Comparison of ENCODE assay signal across 8 mouse cellular contexts in the genomic region with DNA sequence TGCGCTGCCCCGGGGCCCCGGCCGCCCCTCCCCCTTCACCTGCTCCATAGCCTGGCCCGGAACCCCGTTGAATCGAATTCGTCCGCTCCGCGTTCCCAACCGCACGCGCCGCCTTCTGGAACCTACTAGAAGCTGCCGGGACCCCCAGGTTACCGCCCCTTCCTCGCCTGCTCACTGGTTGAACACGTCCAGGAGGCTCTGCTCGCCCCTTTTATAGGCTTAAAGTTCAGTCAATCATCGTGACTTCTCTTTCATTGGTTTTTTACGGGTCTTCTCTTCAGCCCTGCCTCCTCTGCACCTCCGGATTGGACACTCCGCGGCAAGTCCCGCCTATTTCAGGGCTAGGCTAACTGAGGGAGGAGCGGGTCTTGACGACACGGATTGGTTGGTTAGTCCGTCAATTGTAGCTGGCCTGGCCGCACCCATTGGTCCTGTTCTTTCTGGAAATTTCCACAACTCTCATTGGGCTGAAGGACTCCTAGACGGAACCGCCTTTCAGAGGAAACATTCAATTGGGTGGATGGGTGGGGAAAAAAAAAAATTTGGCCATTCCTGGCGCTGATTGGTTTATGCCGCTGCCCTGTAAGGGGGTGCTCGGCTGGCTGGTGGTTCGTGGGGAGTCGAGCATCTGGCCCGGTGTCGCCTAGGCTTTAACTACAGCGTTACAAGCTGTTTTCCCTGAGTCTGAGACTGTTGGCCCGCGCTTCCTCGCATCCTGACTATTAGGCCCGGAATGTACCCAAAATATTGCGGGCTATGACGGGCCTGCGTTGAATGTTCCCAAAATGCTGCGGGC. TPM values are rescaled to one million over a fixed set of nuclear protein-coding genes. Genes with fewer than 3 reads are reported as not detected.
DNase-seq lines count a peak whose midpoint lies in the region; ATAC-seq and TF ChIP-seq lines count a peak whose summit lies in the region.

Gene Stip1, minus strand, starts transcription at position 127 of the 796 bp plus-strand sequence.

- TF ChIP-seq POLR2A in heart, adult 2 months (IDR thresholded peaks at IDR 0.05; ENCODE audit: insufficient read depth, low read depth, low read length) = peak; percentile 99

- H3K4me3 ChIP-seq in embryonic facial prominence, embryonic 14.5 days (ENCODE audit: low read depth, low read length) = peak within 1 kb of the TSS; percentile 93
- H3K4me3 ChIP-seq in heart, adult 2 months = peak within 1 kb of the TSS; percentile 79
- peak within 1 kb of the TSS; percentile 96 for H3K4me3 ChIP-seq in limb, embryonic 13.5 days
- peak within 1 kb of the TSS; percentile 91 for H3K4me3 ChIP-seq in midbrain, embryonic 16.5 days (ENCODE audit: low read depth, low read length)

- TF ChIP-seq CTCF in heart, adult 2 months (IDR thresholded peaks at IDR 0.05) = peak; percentile 44

- peaks cover 9% of the 10 kb centered on the region for H3K36me3 ChIP-seq in embryonic facial prominence, embryonic 14.5 days (ENCODE audit: control insufficient read depth, insufficient read depth, low read length)
- H3K36me3 ChIP-seq in heart, adult 2 months (ENCODE audit: control insufficient read depth, insufficient read depth, low read length) = peaks cover 4% of the 10 kb centered on the region
- H3K36me3 ChIP-seq in limb, embryonic 13.5 days = peaks cover 7% of the 10 kb centered on the region
- no peaks in the 10 kb centered on the region for H3K36me3 ChIP-seq in midbrain, embryonic 16.5 days (ENCODE audit: control insufficient read depth, insufficient read depth, low read length)

- no peaks in the 10 kb centered on the region for H3K27me3 ChIP-seq in embryonic facial prominence, embryonic 14.5 days (replicated peaks; ENCODE audit: control insufficient read depth, insufficient read depth, low read length)
- H3K27me3 ChIP-seq in heart, adult 2 months (ENCODE audit: control insufficient read depth, insufficient read depth, low read length) = no peaks in the 10 kb centered on the region
- no peaks in the 10 kb centered on the region for H3K27me3 ChIP-seq in limb, embryonic 13.5 days
- H3K27me3 ChIP-seq in midbrain, embryonic 16.5 days (ENCODE audit: control insufficient read depth, insufficient read depth, low read depth, low read length) = no peaks in the 10 kb centered on the region

- peak; percentile 49 for TF ChIP-seq EP300 in heart, adult 2 months (IDR thresholded peaks at IDR 0.05; ENCODE audit: insufficient read depth, low read depth, low read length)

- peak within 1 kb of the TSS; percentile 91 for H3K4me2 ChIP-seq in embryonic facial prominence, embryonic 14.5 days (ENCODE audit: low read depth, low read length)
- peak within 1 kb of the TSS; percentile 76 for H3K4me2 ChIP-seq in limb, embryonic 13.5 days (replicated peaks)
- peak within 1 kb of the TSS; percentile 93 for H3K4me2 ChIP-seq in midbrain, embryonic 16.5 days (ENCODE audit: low read length)

- intact Hi-C loops in heart, adult 2 months (cut with DNase I) = loop anchor here (2.0 to 5.0 kb wide), 2 partner anchors 43 to 61 kb away; partner anchors contain the start of genes Nudt22 and Trpt1

- peak; percentile 99 for ATAC-seq in embryonic facial prominence, embryonic 14.5 days (ENCODE audit: low read depth)
- ATAC-seq in limb, embryonic 13.5 days (ENCODE audit: low FRiP score, low read depth) = peak; percentile 100
- peak; percentile 99 for ATAC-seq in midbrain, embryonic 16.5 days

- peak; percentile 100 for DNase-seq in 3T3-L1 (ENCODE audit: low read depth, low spot score)
- DNase-seq in adrenal gland, postnatal 4 days (ENCODE audit: low spot score in 2 of 2) = peak; percentile 88 to 95
- DNase-seq in embryonic facial prominence, embryonic 14.5 days (ENCODE audit: low spot score) = peak; percentile 100
- DNase-seq in heart, adult 2 months = peak; percentile 97 to 100
- peak; percentile 99 to 100 for DNase-seq in kidney, adult 8-10 months
- DNase-seq in spleen, postnatal 10 days (ENCODE audit: low spot score in 2 of 2) = peak; percentile 97 to 99

- peaks cover 1% of the 10 kb centered on the region; the same call in 1 of the 2 replicates for H3K79me2 ChIP-seq in heart, adult 2 months (replicated peaks; ENCODE audit: control insufficient read depth, insufficient read depth, low read length)

- WGBS in embryonic facial prominence, embryonic 14.5 days = under 1% methylated on average over 45 of the region's 49 CpGs
- under 1% methylated on average over 49 of the region's 49 CpGs for WGBS in heart, adult 2 months
- under 1% methylated on average over 48 of the region's 49 CpGs for WGBS in limb, embryonic 13.5 days
- WGBS in midbrain, embryonic 16.5 days = under 1% methylated on average over 46 of the region's 49 CpGs

- peak within 1 kb of the TSS; percentile 92 for H3K27ac ChIP-seq in embryonic facial prominence, embryonic 14.5 days (replicated peaks; ENCODE audit: low read depth, low read length)
- peak within 1 kb of the TSS; percentile 99 for H3K27ac ChIP-seq in heart, adult 2 months
- H3K27ac ChIP-seq in limb, embryonic 13.5 days = peak within 1 kb of the TSS; percentile 94
- peak within 1 kb of the TSS; percentile 95 for H3K27ac ChIP-seq in midbrain, embryonic 16.5 days (ENCODE audit: low read length)

- no peaks in the 10 kb centered on the region for H3K9me3 ChIP-seq in embryonic facial prominence, embryonic 14.5 days (ENCODE audit: control insufficient read depth, low read length)
- no peaks in the 10 kb centered on the region for H3K9me3 ChIP-seq in limb, embryonic 13.5 days
- H3K9me3 ChIP-seq in midbrain, embryonic 16.5 days (replicated peaks; ENCODE audit: control insufficient read depth, low read length, poor library complexity, severe bottlenecking) = no peaks in the 10 kb centered on the region

- H3K9ac ChIP-seq in embryonic facial prominence, embryonic 14.5 days (ENCODE audit: low read depth, low read length) = peak within 1 kb of the TSS; percentile 90
- peak within 1 kb of the TSS; percentile 94 for H3K9ac ChIP-seq in heart, adult 2 months (ENCODE audit: low read depth, low read length)
- peak within 1 kb of the TSS; percentile 98 for H3K9ac ChIP-seq in limb, embryonic 13.5 days
- H3K9ac ChIP-seq in midbrain, embryonic 16.5 days (ENCODE audit: low read depth, low read length) = peak within 1 kb of the TSS; percentile 91

- H3K4me1 ChIP-seq in embryonic facial prominence, embryonic 14.5 days (ENCODE audit: control insufficient read depth, insufficient read depth, low read length) = peaks cover 13% of the 10 kb centered on the region
- peaks cover 14% of the 10 kb centered on the region for H3K4me1 ChIP-seq in heart, adult 2 months (ENCODE audit: control insufficient read depth, insufficient read depth, low read length)
- peaks cover 27% of the 10 kb centered on the region for H3K4me1 ChIP-seq in limb, embryonic 13.5 days
- H3K4me1 ChIP-seq in midbrain, embryonic 16.5 days (ENCODE audit: control insufficient read depth, insufficient read depth, low read length) = peaks cover 30% of the 10 kb centered on the region

RNA-seq across cellular contexts. Expression of gene Stip1, which starts in this region (rescaled TPM):
- 100 to 1,000 TPM; 115 to 117 TPM for total RNA-seq in adrenal gland, postnatal 4 days (2021)
- 216 and 228 TPM in 2 replicates for polyA plus RNA-seq in embryonic facial prominence, embryonic 14.5 days (2014; fragmentation: Nextera tagmentation; extraction: Ambion mirVana)
- 100 to 1,000 TPM; 117 to 121 TPM for total RNA-seq in heart, adult 2 months (2021)
- 49.9 and 80.2 TPM in 2 replicates for polyA plus RNA-seq in heart, adult 2 months (2012; rRNA removed)
- 241 and 278 TPM in 2 replicates for polyA plus RNA-seq in limb, embryonic 13.5 days (2015; fragmentation: Nextera tagmentation; extraction: Ambion mirVana)
- 204 and 211 TPM in 2 replicates for polyA plus RNA-seq in midbrain, embryonic 16.5 days (2015; fragmentation: Nextera tagmentation; extraction: Ambion mirVana)

Comparison
In these comparisons a context has a peak if more than half of its experiments do, and no peak if none do; other contexts are left out.
1. Peak in every context shown above with its lines: DNase-seq, ATAC-seq, H3K4me3 ChIP-seq and H3K27ac ChIP-seq.